Mouse (Mus musculus): ENCODE data around the gene Olfr1128. TPM values are rescaled to one million over a fixed set of nuclear protein-coding genes. Genes with fewer than 3 reads are reported as not detected.
"Not testable (repeated sequence)": the region's sequence is repeated elsewhere in the genome, so short reads cannot be mapped to it uniquely, and the experiment has no call there.

Gene Olfr1128
- not detected for total RNA-seq (2021)

- intact Hi-C loops (cut with DNase I) = no loop called here
- no peak for DNase-seq
Observed at GRCm38 (mm10) chr2:87545442-87545841, at the start of gene Olfr1128. TSS of gene Olfr1128 (minus strand) at chr2:87545542.

- intact Hi-C loops (cut with DNase I); DNase-seq: not testable (repeated sequence)
Observed at GRCm38 (mm10) chr2:87573602-87574001, 28.3 kb upstream of the Olfr1128 start, which contains the start of gene Olfr1129. TSS of gene Olfr1129 (plus strand) at chr2:87573902.

GRCm38 (mm10) chr2:87534826-87535225 lies 10.5 kb downstream of the Olfr1128 start:
- intact Hi-C loops (cut with DNase I) = no loop called here
- DNase-seq = no peak

- no peak for DNase-seq
- intact Hi-C loops (cut with DNase I) = no loop called here
Observed at GRCm38 (mm10) chr2:87531496-87531895, 13.8 kb downstream of the Olfr1128 start, which contains the start of gene Olfr153. TSS of gene Olfr153 (plus strand) at chr2:87531796.

- intact Hi-C loops (cut with DNase I) = not testable (repeated sequence)
- DNase-seq = peak; percentile 2
Observed at GRCm38 (mm10) chr2:87525899-87526616, 19.3 kb downstream of the Olfr1128 start.

GRCm38 (mm10) chr2:87520651-87521050 lies 24.7 kb downstream of the Olfr1128 start:
- intact Hi-C loops (cut with DNase I) = no loop called here
- peak; percentile 3 for DNase-seq

- no peak for DNase-seq
- intact Hi-C loops (cut with DNase I) = no loop called here
Observed at GRCm38 (mm10) chr2:87516581-87516980, 28.8 kb downstream of the Olfr1128 start.

GRCm38 (mm10) chr2:87515457-87516060 lies 29.8 kb downstream of the Olfr1128 start:
- intact Hi-C loops (cut with DNase I) = no loop called here
- no peak for DNase-seq

- DNase-seq = no peak
- intact Hi-C loops (cut with DNase I) = no loop called here
Observed at GRCm38 (mm10) chr2:87515046-87515445, 30.3 kb downstream of the Olfr1128 start.

- intact Hi-C loops (cut with DNase I) = no loop called here
- DNase-seq = no peak
Observed at GRCm38 (mm10) chr2:87506265-87506664, 39.1 kb downstream of the Olfr1128 start, which contains the start of gene Pramel6. TSS of gene Pramel6 (plus strand) at chr2:87506565.

- DNase-seq = not testable (repeated sequence)
Observed at GRCm38 (mm10) chr2:87496993-87497392, 48.3 kb downstream of the Olfr1128 start, which contains the start of gene Pramel7. TSS of gene Pramel7 (minus strand) at chr2:87497093.

More at GRCm38 (mm10) chr2:87496993-87497392, 48.3 kb downstream of the Olfr1128 start, which contains the start of gene Pramel7:
- intact Hi-C loops (cut with DNase I) = not testable (repeated sequence)

Other genes starting within 250 kb of the Olfr1128 start
- gene Olfr1118, start 238.0 kb downstream of the Olfr1128 start, total RNA-seq (2021) = not detected
- not detected for gene Olfr1120, start 190.7 kb downstream of the Olfr1128 start, total RNA-seq (2021)
- gene Olfr1121, start 175.6 kb downstream of the Olfr1128 start, total RNA-seq (2021) = not detected
- under 1 TPM; 0.08 TPM for gene Olfr1122, start 159.7 kb downstream of the Olfr1128 start, total RNA-seq (2021)
- not detected for gene Olfr1123, start 128.9 kb downstream of the Olfr1128 start, total RNA-seq (2021)
- gene Olfr1124, start 115.3 kb downstream of the Olfr1128 start, total RNA-seq (2021) = not detected
- not detected for gene Olfr1126, start 91.6 kb downstream of the Olfr1128 start, total RNA-seq (2021)
- gene Pramel7, start 48.4 kb downstream of the Olfr1128 start, total RNA-seq (2021) = not detected
- not detected for gene Pramel6, start 39.0 kb downstream of the Olfr1128 start, total RNA-seq (2021)
- gene Olfr153, start 13.7 kb downstream of the Olfr1128 start, total RNA-seq (2021) = not detected
- not detected for gene Olfr1129, start 28.4 kb upstream of the Olfr1128 start, total RNA-seq (2021)
- gene Olfr1130, start 60.7 kb upstream of the Olfr1128 start, total RNA-seq (2021) = not detected
- not detected for gene Olfr1131, start 81.6 kb upstream of the Olfr1128 start, total RNA-seq (2021)
- gene Olfr1132, start 92.0 kb upstream of the Olfr1128 start, total RNA-seq (2021) = not detected
- not detected for gene Olfr1133, start 101.8 kb upstream of the Olfr1128 start, total RNA-seq (2021)
- gene Olfr1134, start 112.9 kb upstream of the Olfr1128 start, total RNA-seq (2021) = not detected
- not detected for gene Olfr1135, start 128.1 kb upstream of the Olfr1128 start, total RNA-seq (2021)
- gene Olfr1136, start 148.4 kb upstream of the Olfr1128 start, total RNA-seq (2021) = not detected
- gene Olfr1137, start 167.6 kb upstream of the Olfr1128 start, total RNA-seq (2021) = not detected
- gene Olfr1138, start 194.4 kb upstream of the Olfr1128 start, total RNA-seq (2021) = not detected
- gene Olfr1140, start 198.2 kb upstream of the Olfr1128 start, total RNA-seq (2021) = not detected
- gene Olfr1141, start 208.4 kb upstream of the Olfr1128 start, total RNA-seq (2021) = not detected
- not detected for gene Olfr152, start 233.9 kb upstream of the Olfr1128 start, total RNA-seq (2021)

All from left cerebral cortex, postnatal 4 days (tissue).